Mouse (Mus musculus): ENCODE results near the gene Gm20479. TPM values are rescaled to one million over a fixed set of nuclear protein-coding genes. Genes with fewer than 3 reads are reported as not detected.

Gm20479 gene
- polyA plus RNA-seq, 1 experiment, result 0.22 TPM

DNA sequence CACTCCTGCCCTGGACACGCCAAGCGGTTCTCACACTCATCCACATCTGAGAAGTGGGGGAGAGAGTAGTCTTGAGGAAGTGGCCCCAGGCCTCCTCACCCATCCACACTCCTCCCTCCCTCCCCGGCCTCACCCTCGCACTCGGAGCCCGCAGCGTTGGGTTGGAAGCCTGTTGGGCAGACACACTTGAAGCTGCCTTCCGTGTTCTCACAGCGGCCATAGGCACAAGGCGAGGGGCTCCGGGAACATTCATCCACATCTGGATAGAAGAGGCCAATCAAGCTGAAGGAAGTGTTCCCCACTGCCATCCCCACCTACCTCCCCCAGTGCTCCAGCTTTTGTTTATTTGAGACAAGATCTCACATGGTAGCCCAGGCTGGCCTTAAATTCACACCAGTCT, 33.1 kb downstream of the Gm20479 start:
- WGBS, result 92% methylated on average over 11 of the region's 11 CpGs
- no peak for DNase-seq (ENCODE audit: low read depth, low spot score)

DNA sequence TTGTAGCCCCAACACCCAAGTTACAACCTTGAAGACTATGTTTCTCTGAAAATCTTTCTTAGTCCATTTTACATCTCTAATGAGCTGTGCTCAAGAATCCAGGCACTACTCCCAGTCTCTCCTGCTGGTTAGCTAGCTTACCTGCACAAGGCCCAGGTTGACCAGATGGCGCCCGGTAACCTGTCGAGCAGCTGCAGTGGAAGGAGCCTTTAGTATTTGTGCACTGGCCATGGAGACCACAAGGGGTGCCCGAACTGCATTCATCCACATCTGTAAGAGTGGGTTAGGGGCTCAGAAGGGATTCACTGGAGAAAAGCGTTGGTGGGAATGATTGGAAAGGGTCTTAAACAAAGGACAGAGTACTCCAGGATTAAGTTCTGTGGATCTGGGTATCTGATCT, 34.2 kb downstream of the Gm20479 start:
- no peak for DNase-seq (ENCODE audit: low read depth, low spot score)
- WGBS, result 93% methylated on average over 5 of the region's 5 CpGs

DNA sequence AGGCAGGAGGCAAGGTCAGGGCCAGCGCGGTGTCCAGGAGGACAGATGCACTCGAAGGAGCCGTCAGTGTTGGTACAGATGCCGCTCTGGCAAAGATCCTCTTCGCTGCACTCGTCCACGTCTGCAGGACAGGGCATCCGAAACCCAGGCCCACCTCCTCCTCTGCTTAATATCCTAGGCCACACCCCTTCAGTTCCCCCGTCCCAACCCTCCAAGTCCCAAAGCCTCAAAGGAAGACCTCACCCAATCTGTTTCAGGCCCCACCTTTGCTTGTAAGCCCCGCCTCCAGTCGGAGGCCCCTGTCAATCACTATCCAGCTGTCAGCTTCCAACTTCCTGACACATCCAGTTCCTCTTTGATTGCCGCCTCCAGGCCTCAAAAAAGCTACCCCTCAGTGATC, 34.9 kb downstream of the Gm20479 start:
- no peak for DNase-seq (ENCODE audit: low read depth, low spot score)

DNA sequence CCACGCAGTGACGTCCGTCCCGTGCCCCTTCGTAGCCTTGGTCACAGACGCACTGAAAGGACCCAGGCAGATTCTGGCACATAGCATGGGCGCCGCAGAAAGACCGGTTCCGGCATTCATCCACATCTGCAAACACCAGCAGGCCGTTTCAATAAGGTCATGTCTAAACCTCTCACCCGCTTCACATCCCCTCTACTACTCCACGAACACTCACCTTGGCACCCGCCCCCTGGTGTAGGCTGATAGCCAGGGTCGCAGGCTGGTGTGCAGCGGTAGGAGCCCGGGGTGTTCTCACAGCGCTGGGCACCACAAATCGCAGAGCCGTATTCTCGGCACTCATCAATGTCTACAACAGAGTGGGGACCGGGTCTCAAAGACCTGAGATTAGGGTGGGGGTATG, 37.8 kb downstream of the Gm20479 start:
- WGBS, result 89% methylated on average over 22 of the region's 22 CpGs

More for the DNA sequence above, 34.9 kb downstream of the Gm20479 start:
- 38% methylated on average over 13 of the region's 13 CpGs for WGBS

DNA sequence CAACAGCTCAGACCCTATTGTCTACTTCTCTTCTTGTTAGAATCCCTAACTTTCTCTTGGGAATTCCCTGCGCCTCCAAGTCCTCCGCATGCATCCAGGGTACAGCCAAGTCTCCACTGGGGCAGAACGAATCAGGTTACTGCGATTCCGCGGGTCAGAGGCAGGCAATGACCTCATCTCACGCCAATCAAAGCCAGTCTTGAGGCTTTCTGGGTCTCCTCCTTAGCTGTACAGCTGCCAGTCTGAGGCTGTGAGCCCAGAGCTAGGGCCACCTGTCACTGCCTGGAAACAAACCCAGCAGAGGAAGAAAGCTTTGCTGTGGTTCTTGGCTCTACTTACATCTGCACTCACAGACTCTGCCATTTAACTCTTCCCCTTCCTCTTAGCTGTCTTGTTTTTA, 41.3 kb downstream of the Gm20479 start:
- DNase-seq (ENCODE audit: low read depth, low spot score), result no peak
- WGBS, result 46% methylated on average over 7 of the region's 7 CpGs

More for the DNA sequence above, 37.8 kb downstream of the Gm20479 start:
- no peak for DNase-seq (ENCODE audit: low read depth, low spot score)

DNA sequence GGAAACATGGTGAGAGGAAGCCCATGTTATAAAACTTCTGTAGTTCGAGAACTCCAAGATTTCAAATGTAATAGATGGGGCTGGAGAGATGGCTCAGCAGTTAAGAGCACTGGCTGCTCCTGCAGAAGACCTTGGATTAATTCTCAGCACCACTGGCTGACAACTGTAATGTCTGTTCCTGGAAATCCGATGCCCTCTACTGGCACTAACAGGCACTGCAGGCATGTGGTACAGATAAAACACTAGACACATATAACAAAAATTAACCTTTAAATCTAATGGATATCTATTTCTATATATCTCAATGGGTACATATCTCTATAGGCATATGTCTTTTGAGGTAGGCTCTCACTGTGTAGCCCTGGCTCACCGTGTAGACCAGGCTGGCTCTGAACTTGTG, 42.8 kb downstream of the Gm20479 start:
- 91% methylated on average over 3 of the region's 3 CpGs for WGBS
- no peak for DNase-seq (ENCODE audit: low read depth, low spot score)

DNA sequence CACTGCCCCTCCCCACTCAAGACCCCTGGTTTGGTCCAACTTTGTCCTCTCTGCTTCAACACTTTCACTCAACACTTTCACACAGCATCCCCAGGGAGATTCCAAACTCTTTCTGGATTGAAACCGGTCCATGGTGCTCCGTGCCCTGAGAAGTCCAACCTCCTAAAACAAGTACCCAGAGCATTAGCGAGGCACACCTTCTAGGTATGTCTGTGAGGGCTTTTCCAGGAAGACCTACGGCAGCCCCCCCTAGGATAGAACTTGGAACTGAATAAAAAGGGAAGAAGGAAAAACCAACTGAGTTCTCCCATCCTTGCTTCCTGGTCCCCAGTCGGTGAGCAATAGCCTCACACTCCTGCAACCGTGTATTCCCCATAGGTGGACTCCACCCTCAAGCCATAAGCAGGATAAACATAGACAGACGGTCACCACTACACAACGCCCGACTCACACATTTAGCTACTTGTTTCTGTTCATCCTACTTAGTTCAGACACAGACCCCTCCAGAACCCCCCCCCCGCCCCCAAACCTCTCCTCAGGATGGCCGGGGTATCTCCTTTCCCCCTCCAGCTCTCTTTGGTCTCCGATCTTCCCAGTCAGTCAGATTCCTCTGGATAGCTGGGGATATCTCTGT, 45.5 kb downstream of the Gm20479 start:
- WGBS, result 73% methylated on average over 12 of the region's 12 CpGs

DNA sequence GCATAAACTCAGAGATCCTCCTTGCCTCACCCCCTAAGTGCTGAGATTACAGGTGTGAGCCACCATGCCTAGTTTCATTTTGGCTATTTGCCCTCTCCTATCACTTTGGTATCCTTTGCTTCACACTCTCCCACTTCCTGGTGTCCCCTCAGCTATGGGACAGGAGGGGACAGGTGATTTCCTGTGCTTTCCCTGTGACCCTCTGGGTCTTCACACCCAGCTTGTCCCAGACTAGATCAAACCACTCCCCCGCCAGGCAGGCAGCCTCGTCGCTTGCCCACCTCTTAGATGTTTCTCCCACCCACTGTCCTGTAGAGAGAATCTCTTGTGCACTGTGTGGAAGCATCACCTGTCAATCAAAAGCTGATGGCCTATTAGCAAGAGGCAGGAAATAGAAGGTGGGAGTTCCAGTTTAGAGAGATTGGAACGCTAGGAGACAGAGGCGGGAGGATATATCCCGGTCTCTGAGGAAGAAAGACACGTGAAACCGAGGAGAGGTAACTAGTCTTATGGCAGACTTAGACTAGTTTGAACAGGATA, 46.2 kb downstream of the Gm20479 start:
- WGBS, result 68% methylated on average over 8 of the region's 8 CpGs
- DNase-seq (ENCODE audit: low read depth, low spot score), result no peak

More for the DNA sequence above, 45.5 kb downstream of the Gm20479 start:
- DNase-seq (ENCODE audit: low read depth, low spot score), result no peak

DNA sequence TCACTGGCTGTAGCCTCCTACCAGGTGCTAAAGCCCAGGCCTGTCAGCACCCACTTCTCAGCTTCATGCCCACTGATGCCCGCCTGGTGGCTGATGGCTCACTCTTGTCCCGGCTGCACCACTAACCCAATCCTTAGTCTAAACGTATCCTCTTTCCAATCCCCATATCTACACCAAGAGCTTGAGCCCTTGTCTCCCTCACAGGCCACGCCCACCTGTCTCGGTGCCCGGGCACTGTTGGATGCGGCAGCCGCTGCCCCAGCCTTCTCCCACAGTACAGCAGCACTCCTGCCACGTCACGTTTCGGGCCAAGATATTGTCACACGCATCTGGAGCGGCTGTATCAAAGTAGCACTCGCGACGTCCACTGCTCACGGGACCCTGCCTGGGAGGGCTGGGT, 46.9 kb downstream of the Gm20479 start:
- DNase-seq (ENCODE audit: low read depth, low spot score), result no peak
- 19% methylated on average over 17 of the region's 17 CpGs for WGBS

DNA sequence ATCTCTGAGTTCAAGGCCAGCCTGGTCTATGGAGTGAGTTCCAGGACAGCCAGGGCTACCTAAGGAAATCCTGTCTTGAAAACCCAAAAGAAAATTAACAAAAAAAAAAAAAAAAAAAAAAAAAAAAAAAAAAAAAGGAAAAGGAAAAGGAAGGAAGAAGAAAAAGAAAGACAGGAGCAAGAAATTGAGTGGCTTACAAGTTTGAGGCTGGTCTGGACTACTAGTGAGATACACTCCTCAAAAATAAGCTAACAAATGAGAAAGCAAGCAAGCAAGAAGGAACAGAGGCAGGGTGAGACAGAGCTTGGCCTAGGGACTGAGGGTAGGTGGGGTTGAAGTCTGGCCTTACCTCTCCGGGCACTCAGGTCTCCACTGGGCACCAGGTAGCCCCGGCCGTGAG, 47.4 kb downstream of the Gm20479 start:
- DNase-seq (ENCODE audit: low read depth, low spot score), result no peak
- 76% methylated on average over 3 of the region's 3 CpGs for WGBS

DNA sequence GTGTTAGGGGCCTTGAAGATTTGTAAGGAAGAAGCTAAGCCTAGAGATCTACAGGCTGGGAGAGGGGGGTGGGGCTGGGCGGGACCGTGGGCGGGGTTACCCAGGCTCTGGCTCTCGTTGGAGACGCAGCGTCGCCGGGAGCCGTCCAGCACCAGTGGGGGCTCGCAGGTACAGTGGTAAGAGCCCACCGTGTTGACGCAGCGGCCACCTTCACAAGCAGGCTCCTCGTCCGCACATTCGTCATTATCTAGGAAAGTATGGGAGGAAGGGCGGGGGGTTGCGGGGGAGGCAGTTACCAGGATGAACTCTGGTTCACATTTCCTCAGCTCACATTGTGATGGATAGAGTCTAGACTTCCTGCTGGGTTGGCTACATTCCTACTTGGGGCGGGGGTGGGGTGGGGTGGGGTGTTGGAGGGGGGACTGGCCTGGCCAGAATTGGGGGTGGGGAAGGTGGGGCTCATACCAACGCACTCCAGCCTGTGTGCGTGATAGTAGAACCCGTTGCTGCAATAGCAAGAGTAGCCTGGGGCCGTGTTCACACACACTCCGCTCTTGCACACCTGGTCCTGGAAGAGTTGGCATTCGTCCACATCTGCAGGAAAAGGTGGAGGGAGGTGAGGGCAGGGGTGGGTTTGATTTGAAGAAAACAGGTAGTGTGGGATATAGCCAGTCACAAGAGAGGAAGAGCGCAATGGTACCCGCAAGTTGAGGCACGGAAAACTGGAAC, 48.2 kb downstream of the Gm20479 start:
- 17% methylated on average over 28 of the region's 28 CpGs for WGBS
- no peak for DNase-seq (ENCODE audit: low read depth, low spot score)

DNA sequence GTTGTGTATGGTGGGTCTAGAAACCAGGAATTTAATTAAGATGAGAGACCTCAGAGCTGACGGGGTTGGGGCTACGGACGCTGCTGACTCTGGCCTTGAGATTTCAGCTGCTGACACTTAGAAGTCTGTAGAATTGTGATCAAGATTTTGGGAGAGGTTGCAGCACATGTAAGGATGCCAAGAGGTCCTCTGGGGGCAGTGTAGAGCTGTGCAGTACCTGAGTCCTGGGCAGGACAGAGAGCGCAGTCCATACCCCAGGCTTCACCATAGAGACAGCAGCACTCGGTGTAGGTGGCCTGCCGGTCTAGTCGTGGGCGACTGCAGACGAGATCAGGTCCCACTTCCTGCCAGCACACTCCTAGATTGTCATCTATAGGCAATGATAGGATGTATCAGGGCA, 49.7 kb downstream of the Gm20479 start:
- 86% methylated on average over 9 of the region's 9 CpGs for WGBS
- no peak for DNase-seq (ENCODE audit: low read depth, low spot score)

DNA sequence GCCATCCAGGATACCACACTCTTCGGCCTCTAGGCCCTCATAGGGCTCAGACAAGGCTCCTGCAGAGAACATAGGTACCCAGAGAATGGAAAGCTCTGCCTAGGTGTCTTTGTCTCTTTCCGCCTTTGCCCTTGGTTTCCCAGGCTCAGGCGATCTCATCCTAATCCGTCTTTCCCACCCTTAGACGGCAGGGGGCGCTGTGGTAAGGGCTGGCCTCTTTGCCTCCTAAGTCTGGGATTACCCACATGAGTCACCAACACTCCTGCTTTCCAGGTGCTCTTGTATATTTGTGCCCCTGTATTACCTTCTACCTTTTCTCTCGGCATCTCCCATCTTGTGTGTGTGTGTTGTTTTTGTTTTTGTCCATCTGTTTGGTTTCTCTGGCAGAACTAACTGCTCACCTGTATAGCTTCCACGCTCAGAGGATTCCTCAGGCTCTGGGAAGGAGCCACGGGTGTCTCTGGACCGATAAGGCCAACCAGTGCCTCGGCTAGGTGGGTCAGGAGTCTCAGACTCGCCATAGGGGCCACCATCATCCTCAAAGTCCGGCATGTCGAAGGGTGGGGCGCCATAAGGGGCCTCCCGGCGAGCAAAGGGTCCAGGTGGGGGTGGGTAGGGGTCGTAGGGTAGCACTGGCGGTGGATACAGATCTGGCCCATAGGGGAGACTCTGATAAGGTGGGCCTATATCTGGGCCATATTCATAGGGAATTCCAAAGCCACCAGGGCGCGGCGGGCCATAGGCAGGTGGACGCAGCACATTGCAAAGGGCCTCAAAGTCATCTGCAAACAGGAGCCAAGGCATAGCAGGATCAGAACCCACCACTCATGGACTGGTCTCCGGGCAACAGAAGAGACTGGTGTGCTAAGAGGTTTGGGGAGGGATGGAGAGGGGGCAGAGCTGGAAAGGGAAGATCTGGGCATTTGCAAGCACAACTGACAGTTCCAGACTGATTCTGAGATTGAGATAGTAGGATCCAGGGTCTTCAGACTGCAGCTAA, 50.8 kb downstream of the Gm20479 start:
- 75% methylated on average over 24 of the region's 24 CpGs for WGBS
- DNase-seq (ENCODE audit: low read depth, low spot score), result no peak

DNA sequence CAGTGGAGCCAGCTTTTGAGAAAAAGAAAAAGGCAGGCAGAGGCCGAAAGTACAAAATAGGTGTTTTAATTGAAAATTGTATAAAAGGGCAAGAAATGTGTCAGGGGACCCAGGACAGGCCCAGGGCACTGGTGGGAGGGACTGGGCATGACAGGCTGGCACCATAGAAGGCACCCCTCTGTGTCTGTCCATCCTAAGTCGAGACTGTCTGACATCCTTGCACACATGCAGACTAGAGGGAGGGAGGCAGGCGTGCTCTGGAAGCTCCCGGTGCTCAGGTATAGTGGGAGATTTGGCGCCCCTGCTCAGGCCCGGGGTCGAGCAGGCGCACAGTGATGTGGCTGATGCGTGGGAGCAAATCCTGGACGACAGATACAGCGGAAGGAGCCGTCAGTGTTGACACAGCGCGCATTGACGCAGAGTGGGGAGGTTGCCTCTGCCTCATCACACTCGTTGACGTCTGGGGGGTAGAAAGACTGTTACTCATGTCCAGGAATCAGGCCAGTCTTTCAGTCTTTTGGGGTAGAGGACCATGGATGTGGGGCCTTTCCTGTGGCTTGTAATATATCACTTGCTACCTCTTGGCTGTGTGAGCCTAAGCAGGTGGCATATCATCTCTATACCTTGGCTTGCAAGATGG, 52.0 kb downstream of the Gm20479 start:
- WGBS, result 86% methylated on average over 17 of the region's 17 CpGs
- DNase-seq (ENCODE audit: low read depth, low spot score), result no peak

Other genes with a start within 250 kb of the Gm20479 start
- gene Cyp2f2, start 237.5 kb downstream of the Gm20479 start, polyA plus RNA-seq (2012; rRNA removed), result 0.18 and 0.22 TPM in 2 replicates
- not detected in 2 replicates for gene Cyp2t4, start 203.7 kb downstream of the Gm20479 start, polyA plus RNA-seq (2012; rRNA removed)
- 80.6 and 86.7 TPM in 2 replicates for gene Egln2, start 190.6 kb downstream of the Gm20479 start, polyA plus RNA-seq (2012; rRNA removed)
- gene Rab4b, start 178.5 kb downstream of the Gm20479 start, polyA plus RNA-seq (2012; rRNA removed), result 76.5 and 80.9 TPM in 2 replicates
- not detected in 2 replicates for gene Gm21983, start 176.3 kb downstream of the Gm20479 start, polyA plus RNA-seq (2012; rRNA removed)
- gene Mia, start 176.3 kb downstream of the Gm20479 start, polyA plus RNA-seq (2012; rRNA removed), result 0.85 and 2.2 TPM in 2 replicates
- gene BC024978, start 161.6 kb downstream of the Gm20479 start, polyA plus RNA-seq (2012; rRNA removed), result 10.9 and 11.1 TPM in 2 replicates
- gene Snrpa, start 161.1 kb downstream of the Gm20479 start, polyA plus RNA-seq (2012; rRNA removed), result 168 and 170 TPM in 2 replicates
- gene Itpkc, start 128.8 kb downstream of the Gm20479 start, polyA plus RNA-seq (2012; rRNA removed), result 27.3 and 32.7 TPM in 2 replicates
- gene Coq8b, start 124.4 kb downstream of the Gm20479 start, polyA plus RNA-seq (2012; rRNA removed), result 31.9 and 34.1 TPM in 2 replicates
- gene Numbl, start 99.0 kb downstream of the Gm20479 start, polyA plus RNA-seq (2012; rRNA removed), result 6.4 and 6.6 TPM in 2 replicates
- 71.2 and 75.4 TPM in 2 replicates for gene Ltbp4, start 19.7 kb downstream of the Gm20479 start, polyA plus RNA-seq (2012; rRNA removed)
- gene Shkbp1, start 1.4 kb downstream of the Gm20479 start, polyA plus RNA-seq (2012; rRNA removed), result 59.9 and 78.1 TPM in 2 replicates
- 0.19 and 0.34 TPM in 2 replicates for gene Sptbn4, start 90.3 kb upstream of the Gm20479 start, polyA plus RNA-seq (2012; rRNA removed)
- gene Blvrb, start 90.6 kb upstream of the Gm20479 start, polyA plus RNA-seq (2012; rRNA removed), result 60.1 and 72.7 TPM in 2 replicates
- 14.5 and 15.3 TPM in 2 replicates for gene Sertad3, start 116.3 kb upstream of the Gm20479 start, polyA plus RNA-seq (2012; rRNA removed)
- 54.5 and 60.4 TPM in 2 replicates for gene Sertad1, start 129.5 kb upstream of the Gm20479 start, polyA plus RNA-seq (2012; rRNA removed)
- gene Prx, start 141.9 kb upstream of the Gm20479 start, polyA plus RNA-seq (2012; rRNA removed), result 1.1 and 1.2 TPM in 2 replicates
- 0.56 and 0.73 TPM in 2 replicates for gene Hipk4, start 165.8 kb upstream of the Gm20479 start, polyA plus RNA-seq (2012; rRNA removed)
- 61.4 and 63.0 TPM in 2 replicates for gene Pld3, start 195.8 kb upstream of the Gm20479 start, polyA plus RNA-seq (2012; rRNA removed)
- 15.9 and 16.6 TPM in 2 replicates for gene 2310022A10Rik, start 195.8 kb upstream of the Gm20479 start, polyA plus RNA-seq (2012; rRNA removed)
- gene Akt2, start 234.1 kb upstream of the Gm20479 start, polyA plus RNA-seq (2012; rRNA removed), result 40.2 and 44.7 TPM in 2 replicates